ENCODE assay signal across 22 mouse cellular contexts in genomic region chr5:133838286-133838685, GRCm38 (mm10).
"Had no signal": no experiment of that assay in that cellular context is flagged by ENCODE, and none has a peak within 500 bp of the region (broad histone marks: within the 10 kb centered on the region; RNA-seq: fewer than 3 reads in every experiment).

No protein-coding gene starts in this region.

- H3K27me3 ChIP-seq: hindbrain, embryonic 15.5 days; kidney, embryonic 15.5 days; liver, embryonic 13.5 days had no signal

- H3K4me2 ChIP-seq: heart, embryonic 12.5 days; hindbrain, embryonic 12.5 days; hindbrain, embryonic 15.5 days; kidney, embryonic 15.5 days; liver, embryonic 11.5 days; liver, embryonic 13.5 days had no signal

- DNase-seq: gastrocnemius, postnatal 14 days; gastrocnemius, postnatal 36 days; heart, adult 18-20 months; heart, postnatal 10 days; kidney, adult 11 months; kidney, adult 2 months; kidney, adult 9 months; kidney, postnatal 14 days; kidney, postnatal 4 days; liver; liver, embryonic 13.5 days had no signal

- H3K4me3 ChIP-seq: heart, embryonic 10.5 days; heart, embryonic 12.5 days; hindbrain, embryonic 12.5 days; hindbrain, embryonic 15.5 days; kidney, embryonic 15.5 days; layer of hippocampus, adult 2 months; left cerebral cortex, adult 2 months; liver, embryonic 13.5 days had no signal

- H3K36me3 ChIP-seq: heart, embryonic 10.5 days; heart, embryonic 12.5 days; hindbrain, embryonic 12.5 days; hindbrain, embryonic 15.5 days; kidney, embryonic 15.5 days; liver, embryonic 13.5 days had no signal

- H3K27ac ChIP-seq: heart, embryonic 10.5 days; hindbrain, embryonic 12.5 days; hindbrain, embryonic 15.5 days; hindbrain, postnatal 0 days; kidney, embryonic 15.5 days; kidney, postnatal 0 days; layer of hippocampus, adult 2 months; left cerebral cortex, adult 2 months; liver, embryonic 13.5 days had no signal

- H3K9ac ChIP-seq: heart, embryonic 12.5 days; hindbrain, embryonic 12.5 days; hindbrain, embryonic 15.5 days; kidney, embryonic 15.5 days; liver, embryonic 13.5 days had no signal

- H3K9me3 ChIP-seq: heart, embryonic 10.5 days; heart, embryonic 12.5 days; hindbrain, embryonic 12.5 days; hindbrain, embryonic 15.5 days; kidney, embryonic 15.5 days had no signal

- ATAC-seq: hindbrain, postnatal 0 days; intestine, embryonic 16.5 days had no signal

- H3K4me1 ChIP-seq: heart, embryonic 10.5 days; heart, embryonic 12.5 days; hindbrain, embryonic 12.5 days; hindbrain, embryonic 15.5 days; kidney, embryonic 15.5 days; liver, embryonic 13.5 days had no signal
